Mouse (Mus musculus) forebrain, embryonic 11.5 days (tissue): ENCODE results near the gene Eif4a1. TPM values are rescaled to one million over a fixed set of nuclear protein-coding genes. Genes with fewer than 3 reads are reported as not detected.

Source experiments
- ATAC-seq: fragments of 200-750 bp; cut with Nextera tagmentation; replicated peaks from 2 replicates; pipeline ENCODE4 v1.8.0; 2017; ENCODE audit warnings: moderate TSS enrichment; ENCODE audit not compliant: low FRiP score
- DNase-seq: peaks from one replicate; pipeline ENCODE4 v3.0.0-alpha.2; 2017; ENCODE audit warnings: low spot score
- H3K27ac ChIP-seq: fragments of 300-500 bp; sonication (generic); 2 replicates; pipeline ENCODE4 v1.5.1; 2014; ENCODE audit warnings: low read depth, low read length
- H3K27me3 ChIP-seq: fragments of 300-500 bp; sonication (generic); 2 replicates; pipeline ENCODE4 v1.6.1; 2014; ENCODE audit warnings: mild to moderate bottlenecking, low read length, mixed read lengths; ENCODE audit not compliant: control insufficient read depth, insufficient read depth
- H3K36me3 ChIP-seq: fragments of 300-500 bp; sonication (generic); 2 replicates; pipeline ENCODE4 v1.6.1; 2014; ENCODE audit warnings: mild to moderate bottlenecking, low read length, moderate library complexity, mixed read lengths; ENCODE audit not compliant: control insufficient read depth, insufficient read depth
- H3K4me1 ChIP-seq: fragments of 300-500 bp; sonication (generic); replicated peaks from 2 replicates; pipeline ENCODE4 v1.6.1; 2014; ENCODE audit warnings: low read length, mixed read lengths; ENCODE audit not compliant: control insufficient read depth, insufficient read depth
- H3K4me2 ChIP-seq: fragments of 300-500 bp; sonication (generic); 2 replicates; pipeline ENCODE4 v1.6.1; 2014; ENCODE audit warnings: low read depth, mild to moderate bottlenecking, low read length, moderate library complexity, mixed read lengths; ENCODE audit not compliant: severe bottlenecking
- H3K4me3 ChIP-seq: fragments of 300-500 bp; sonication (generic); 2 replicates; pipeline ENCODE4 v1.5.1; 2014; ENCODE audit warnings: low read depth, low read length
- H3K9ac ChIP-seq: fragments of 300-500 bp; sonication (generic); 2 replicates; pipeline ENCODE4 v1.6.1; 2014; ENCODE audit warnings: low read length
- H3K9me3 ChIP-seq: fragments of 300-500 bp; sonication (generic); 2 replicates; pipeline ENCODE4 v1.6.1; 2016; ENCODE audit warnings: low read length, mixed read lengths; ENCODE audit not compliant: control insufficient read depth
- WGBS: fragments of 180-500 bp; shearing (Covaris S2); extraction: QIAGEN DNeasy Blood & Tissue Kit; methylation state at CpG from one replicate; pipeline ENCODE4 v1.1.7; 2014; 5-methylcytosine and 5-hydroxymethylcytosine counted together
- polyA plus RNA-seq: library from polyadenylated mRNA; unstranded; fragments of >200 nt; fragmentation: Nextera tagmentation; extraction: Ambion mirVana; gene quantifications from 2 replicates; pipeline ENCODE4 v1.2.1, GENCODE M21; 2014

Gene Eif4a1
- polyA plus RNA-seq, 1 experiment from 2014 or later, result 827 TPM

- 52% methylated on average over 9 of the region's 9 CpGs for WGBS
- H3K4me1 ChIP-seq, result peaks cover 7% of the 10 kb centered on the region; the same call in 1 of the 2 replicates
- peaks cover 27% of the 10 kb centered on the region for H3K36me3 ChIP-seq
These were observed 17.5 kb downstream of the Eif4a1 start for GRCm38 (mm10) chr11:69654760-69655159.

GRCm38 (mm10) chr11:69653399-69653798, 18.8 kb downstream of the Eif4a1 start:
- no peaks in the 10 kb centered on the region for H3K27me3 ChIP-seq
- H3K4me1 ChIP-seq, result peaks cover 7% of the 10 kb centered on the region; the same call in 1 of the 2 replicates
- peaks cover 37% of the 10 kb centered on the region for H3K36me3 ChIP-seq
- 73% methylated on average over 5 of the region's 5 CpGs for WGBS
- H3K4me2 ChIP-seq, result no peak overlapping the region
- DNase-seq (no peak), ATAC-seq (no peak)
- no peak overlapping the region for H3K9ac ChIP-seq
- H3K4me3 ChIP-seq, result no peak overlapping the region
- no peak overlapping the region for H3K27ac ChIP-seq
- H3K9me3 ChIP-seq, result no peaks in the 10 kb centered on the region

More at GRCm38 (mm10) chr11:69654760-69655159, 17.5 kb downstream of the Eif4a1 start:
- no peak overlapping the region for H3K4me2 ChIP-seq
- no peak overlapping the region for H3K9ac ChIP-seq
- ATAC-seq, result no peak
- no peak overlapping the region for H3K4me3 ChIP-seq
- H3K27me3 ChIP-seq, result no peaks in the 10 kb centered on the region
- no peak for DNase-seq
- no peak overlapping the region for H3K27ac ChIP-seq
- no peaks in the 10 kb centered on the region for H3K9me3 ChIP-seq

- peaks cover 41% of the 10 kb centered on the region for H3K36me3 ChIP-seq
- H3K4me1 ChIP-seq, result no peaks in the 10 kb centered on the region
- H3K27ac ChIP-seq, result no peak overlapping the region
- H3K4me2 ChIP-seq, result no peak overlapping the region
- DNase-seq, result no peak
- no peak overlapping the region for H3K9ac ChIP-seq
- no peaks in the 10 kb centered on the region for H3K9me3 ChIP-seq
- no peaks in the 10 kb centered on the region for H3K27me3 ChIP-seq
- 93% methylated on average over 5 of the region's 5 CpGs for WGBS
- no peak for ATAC-seq
- no peak overlapping the region for H3K4me3 ChIP-seq
These were observed 26.4 kb downstream of the Eif4a1 start for GRCm38 (mm10) chr11:69645860-69646259.

GRCm38 (mm10) chr11:69635471-69635870, 36.8 kb downstream of the Eif4a1 start:
- H3K36me3 ChIP-seq, result no peaks in the 10 kb centered on the region; the same call in 1 of the 2 replicates
- no peak overlapping the region for H3K4me3 ChIP-seq
- H3K27me3 ChIP-seq, result no peaks in the 10 kb centered on the region
- DNase-seq (no peak), ATAC-seq (no peak)
- H3K9ac ChIP-seq, result no peak overlapping the region
- WGBS, result 88% methylated on average over 3 of the region's 3 CpGs
- peaks cover 7% of the 10 kb centered on the region; the same call in 1 of the 2 replicates for H3K4me1 ChIP-seq
- 0 out of 2 replicates have a peak overlapping the region, but pooled peaks have one; percentile 27 for H3K4me2 ChIP-seq
- H3K9me3 ChIP-seq, result no peaks in the 10 kb centered on the region
- no peak overlapping the region for H3K27ac ChIP-seq

- peak overlapping the region; percentile 99 for H3K4me3 ChIP-seq
- H3K36me3 ChIP-seq, result no peaks in the 10 kb centered on the region; the same call in 1 of the 2 replicates
- DNase-seq (no peak), ATAC-seq (peak; percentile 72)
- no peaks in the 10 kb centered on the region for H3K9me3 ChIP-seq
- no peaks in the 10 kb centered on the region for H3K27me3 ChIP-seq
- peak overlapping the region; percentile 98 for H3K9ac ChIP-seq
- WGBS, result under 1% methylated on average over 49 of the region's 50 CpGs
- peak overlapping the region; percentile 61 for H3K4me2 ChIP-seq
- peak overlapping the region; percentile 91 for H3K27ac ChIP-seq
- H3K4me1 ChIP-seq, result peaks cover 7% of the 10 kb centered on the region; the same call in 1 of the 2 replicates
These were observed 38.9 kb downstream of the Eif4a1 start for GRCm38 (mm10) chr11:69633128-69633866.

- Histone ChIP-seq H3K4me1 (peaks cover 7% of the 10 kb centered on the region; the same call in 1 of the 2 replicates), H3K9me3 (no peaks in the 10 kb centered on the region), H3K9ac (peak within 1 kb of the TSS; percentile 98), H3K4me3 (peak within 1 kb of the TSS; percentile 99), H3K36me3 (no peaks in the 10 kb centered on the region; the same call in 1 of the 2 replicates), H3K27me3 (no peaks in the 10 kb centered on the region), H3K27ac (peak within 1 kb of the TSS; percentile 91), H3K4me2 (peak within 1 kb of the TSS; percentile 61)
- DNase-seq, result peak; percentile 100
- under 1% methylated on average over 42 of the region's 56 CpGs for WGBS
- ATAC-seq, result peak; percentile 99
These were observed 39.7 kb downstream of the Eif4a1 start, which contains the start of gene Fxr2 for GRCm38 (mm10) chr11:69632284-69633089. TSS of gene Fxr2 (plus strand) at chr11:69632990.

GRCm38 (mm10) chr11:69629802-69630201, 42.4 kb downstream of the Eif4a1 start:
- no peak overlapping the region for H3K4me3 ChIP-seq
- H3K9ac ChIP-seq, result no peak overlapping the region
- H3K27ac ChIP-seq, result no peak overlapping the region
- H3K27me3 ChIP-seq, result no peaks in the 10 kb centered on the region
- peaks cover 6% of the 10 kb centered on the region; the same call in 1 of the 2 replicates for H3K4me1 ChIP-seq
- no peak overlapping the region for H3K4me2 ChIP-seq
- H3K9me3 ChIP-seq, result no peaks in the 10 kb centered on the region
- ATAC-seq (no peak), DNase-seq (no peak)
- no peaks in the 10 kb centered on the region; the same call in 1 of the 2 replicates for H3K36me3 ChIP-seq
- 54% methylated on average over 1 of the region's 1 CpGs for WGBS

GRCm38 (mm10) chr11:69628286-69628685, 43.9 kb downstream of the Eif4a1 start:
- DNase-seq (peak; percentile 92), ATAC-seq (no peak)
- H3K27ac ChIP-seq, result no peak overlapping the region

More at GRCm38 (mm10) chr11:69628286-69628685, 43.9 kb downstream of the Eif4a1 start:
- Histone ChIP-seq H3K4me1 (peaks cover 6% of the 10 kb centered on the region; the same call in 1 of the 2 replicates), H3K36me3 (no peaks in the 10 kb centered on the region), H3K27me3 (no peaks in the 10 kb centered on the region), H3K9me3 (no peaks in the 10 kb centered on the region), H3K4me3 (no peak overlapping the region), H3K9ac (no peak overlapping the region), H3K4me2 (no peak overlapping the region)
- WGBS, result 37% methylated on average over 6 of the region's 6 CpGs
